Mouse (Mus musculus): ENCODE results near the gene Cby1. TPM values are rescaled to one million over a fixed set of nuclear protein-coding genes. Genes with fewer than 3 reads are reported as not detected.

Cby1 gene
- 46.7 and 51.4 TPM in 2 replicates for total RNA-seq (2017)

- peak; percentile 84 for ATAC-seq (replicated peaks; ENCODE audit: low read depth, poor library complexity, severe bottlenecking)
Observed at GRCm38 (mm10) chr15:79658531-79659375, at the start of gene Cby1, which contains the start of gene Fam227a. TSS of gene Cby1 (plus strand) at chr15:79659199. TSS of gene Fam227a (minus strand) at chr15:79658956.

GRCm38 (mm10) chr15:79609226-79609625, 49.8 kb upstream of the Cby1 start:
- ATAC-seq (replicated peaks; ENCODE audit: low read depth, poor library complexity, severe bottlenecking): no peak

- no peak for ATAC-seq (replicated peaks; ENCODE audit: low read depth, poor library complexity, severe bottlenecking)
Observed at GRCm38 (mm10) chr15:79615501-79615900, 43.5 kb upstream of the Cby1 start.

GRCm38 (mm10) chr15:79616729-79617128, 42.3 kb upstream of the Cby1 start:
- no peak for ATAC-seq (replicated peaks; ENCODE audit: low read depth, poor library complexity, severe bottlenecking)

GRCm38 (mm10) chr15:79617135-79617534, 41.9 kb upstream of the Cby1 start:
- ATAC-seq (replicated peaks; ENCODE audit: low read depth, poor library complexity, severe bottlenecking): no peak

- ATAC-seq (replicated peaks; ENCODE audit: low read depth, poor library complexity, severe bottlenecking): peak; percentile 80
Observed at GRCm38 (mm10) chr15:79618456-79618855, 40.5 kb upstream of the Cby1 start.

- no peak for ATAC-seq (replicated peaks; ENCODE audit: low read depth, poor library complexity, severe bottlenecking)
Observed at GRCm38 (mm10) chr15:79619770-79620414, 39.1 kb upstream of the Cby1 start.

- ATAC-seq (replicated peaks; ENCODE audit: low read depth, poor library complexity, severe bottlenecking): no peak
Observed at GRCm38 (mm10) chr15:79630471-79630870, 28.5 kb upstream of the Cby1 start.

- ATAC-seq (replicated peaks; ENCODE audit: low read depth, poor library complexity, severe bottlenecking): 0 out of 2 replicates have a peak, but pooled peaks have one; percentile 39
Observed at GRCm38 (mm10) chr15:79641135-79641817, 17.7 kb upstream of the Cby1 start.

GRCm38 (mm10) chr15:79645483-79645882, 13.5 kb upstream of the Cby1 start:
- no peak for ATAC-seq (replicated peaks; ENCODE audit: low read depth, poor library complexity, severe bottlenecking)

- ATAC-seq (replicated peaks; ENCODE audit: low read depth, poor library complexity, severe bottlenecking): no peak
Observed at GRCm38 (mm10) chr15:79648130-79648529, 10.9 kb upstream of the Cby1 start.

GRCm38 (mm10) chr15:79650569-79650968, 8.4 kb upstream of the Cby1 start:
- ATAC-seq (replicated peaks; ENCODE audit: low read depth, poor library complexity, severe bottlenecking): peak; percentile 90

- ATAC-seq (replicated peaks; ENCODE audit: low read depth, poor library complexity, severe bottlenecking): no peak
Observed at GRCm38 (mm10) chr15:79651481-79651880, 7.5 kb upstream of the Cby1 start.

- no peak for ATAC-seq (replicated peaks; ENCODE audit: low read depth, poor library complexity, severe bottlenecking)
Observed at GRCm38 (mm10) chr15:79656451-79656850, 2.5 kb upstream of the Cby1 start.

GRCm38 (mm10) chr15:79657837-79658530, 1.0 kb upstream of the Cby1 start:
- ATAC-seq (replicated peaks; ENCODE audit: low read depth, poor library complexity, severe bottlenecking): peak; percentile 69

GRCm38 (mm10) chr15:79661852-79662251, 2.9 kb downstream of the Cby1 start:
- ATAC-seq (replicated peaks; ENCODE audit: low read depth, poor library complexity, severe bottlenecking): no peak

GRCm38 (mm10) chr15:79664666-79665065, 5.7 kb downstream of the Cby1 start:
- no peak for ATAC-seq (replicated peaks; ENCODE audit: low read depth, poor library complexity, severe bottlenecking)

GRCm38 (mm10) chr15:79669195-79669594, 10.2 kb downstream of the Cby1 start:
- no peak for ATAC-seq (replicated peaks; ENCODE audit: low read depth, poor library complexity, severe bottlenecking)

GRCm38 (mm10) chr15:79670249-79670971, 11.4 kb downstream of the Cby1 start, which contains the start of gene Tomm22:
TSS of gene Tomm22 (plus strand) at chr15:79670861.
- peak; percentile 98 for ATAC-seq (replicated peaks; ENCODE audit: low read depth, poor library complexity, severe bottlenecking)

GRCm38 (mm10) chr15:79670972-79671299, 11.9 kb downstream of the Cby1 start:
- no peak for ATAC-seq (replicated peaks; ENCODE audit: low read depth, poor library complexity, severe bottlenecking)
